Mouse (Mus musculus): ENCODE data around the gene Schip1. TPM values are rescaled to one million over a fixed set of nuclear protein-coding genes. Genes with fewer than 3 reads are reported as not detected.
A peak's percentile ranks its signal among the peaks of the same experiment; 100 is the strongest.

Schip1 gene
- polyA plus RNA-seq, 1 experiment from 2014 or later = 68.8 TPM

- 15% methylated on average over 14 of the region's 14 CpGs for WGBS (ENCODE audit: insufficient replicate concordance)
- Histone ChIP-seq H3K27ac (ENCODE audit: low read depth, low read length) (peak overlapping the region; percentile 96), H3K9ac (ENCODE audit: low read depth, low read length) (peak overlapping the region; percentile 72), H3K4me3 (ENCODE audit: low read depth, low read length) (peak overlapping the region; percentile 23), H3K4me1 (ENCODE audit: control insufficient read depth, insufficient read depth, low read length) (peaks cover 59% of the 10 kb centered on the region), H3K36me3 (ENCODE audit: control insufficient read depth, insufficient read depth, low read length) (no peaks in the 10 kb centered on the region), H3K27me3 (ENCODE audit: control insufficient read depth, insufficient read depth, low read length) (no peaks in the 10 kb centered on the region), H3K9me3 (replicated peaks; ENCODE audit: control insufficient read depth, low read length) (no peaks in the 10 kb centered on the region), H3K4me2 (peak overlapping the region; percentile 63)
- ATAC-seq (replicated peaks; ENCODE audit: insufficient number of reproducible peaks, low FRiP score, low TSS enrichment) = no peak
These were observed 518.6 kb downstream of the Schip1 start for GRCm38 (mm10) chr3:68583031-68583693.

GRCm38 (mm10) chr3:68583771-68584511, 519.3 kb downstream of the Schip1 start:
- 35% methylated on average over 13 of the region's 14 CpGs for WGBS (ENCODE audit: insufficient replicate concordance)
- Histone ChIP-seq H3K4me1 (ENCODE audit: control insufficient read depth, insufficient read depth, low read length) (peaks cover 55% of the 10 kb centered on the region), H3K27me3 (ENCODE audit: control insufficient read depth, insufficient read depth, low read length) (no peaks in the 10 kb centered on the region), H3K27ac (ENCODE audit: low read depth, low read length) (peak overlapping the region; percentile 96), H3K4me2 (peak overlapping the region; percentile 63), H3K9me3 (replicated peaks; ENCODE audit: control insufficient read depth, low read length) (no peaks in the 10 kb centered on the region), H3K36me3 (ENCODE audit: control insufficient read depth, insufficient read depth, low read length) (no peaks in the 10 kb centered on the region), H3K9ac (ENCODE audit: low read depth, low read length) (peak overlapping the region; percentile 72; the same call in 1 of the 2 replicates), H3K4me3 (ENCODE audit: low read depth, low read length) (peak overlapping the region; percentile 23)
- peak; percentile 44; the same call in 1 of the 2 replicates for ATAC-seq (replicated peaks; ENCODE audit: insufficient number of reproducible peaks, low FRiP score, low TSS enrichment)

GRCm38 (mm10) chr3:68585213-68585612, 520.6 kb downstream of the Schip1 start:
- no peaks in the 10 kb centered on the region for H3K9me3 ChIP-seq (replicated peaks; ENCODE audit: control insufficient read depth, low read length)
- no peak overlapping the region for H3K4me3 ChIP-seq (ENCODE audit: low read depth, low read length)
- WGBS (ENCODE audit: insufficient replicate concordance) = 62% methylated on average over 4 of the region's 4 CpGs
- H3K9ac ChIP-seq (ENCODE audit: low read depth, low read length) = no peak overlapping the region
- no peak overlapping the region for H3K27ac ChIP-seq (ENCODE audit: low read depth, low read length)
- no peaks in the 10 kb centered on the region for H3K27me3 ChIP-seq (ENCODE audit: control insufficient read depth, insufficient read depth, low read length)
- no peak for ATAC-seq (replicated peaks; ENCODE audit: insufficient number of reproducible peaks, low FRiP score, low TSS enrichment)
- H3K4me1 ChIP-seq (ENCODE audit: control insufficient read depth, insufficient read depth, low read length) = peaks cover 58% of the 10 kb centered on the region
- H3K4me2 ChIP-seq = peak overlapping the region; percentile 27
- H3K36me3 ChIP-seq (ENCODE audit: control insufficient read depth, insufficient read depth, low read length) = no peaks in the 10 kb centered on the region

GRCm38 (mm10) chr3:68586646-68587064, 522.1 kb downstream of the Schip1 start:
- no peaks in the 10 kb centered on the region for H3K27me3 ChIP-seq (ENCODE audit: control insufficient read depth, insufficient read depth, low read length)
- peak overlapping the region; percentile 27 for H3K4me2 ChIP-seq
- no peaks in the 10 kb centered on the region for H3K9me3 ChIP-seq (replicated peaks; ENCODE audit: control insufficient read depth, low read length)
- H3K4me3 ChIP-seq (ENCODE audit: low read depth, low read length) = no peak overlapping the region
- ATAC-seq (replicated peaks; ENCODE audit: insufficient number of reproducible peaks, low FRiP score, low TSS enrichment) = no peak
- H3K9ac ChIP-seq (ENCODE audit: low read depth, low read length) = peak overlapping the region; percentile 17; the same call in 1 of the 2 replicates
- H3K36me3 ChIP-seq (ENCODE audit: control insufficient read depth, insufficient read depth, low read length) = no peaks in the 10 kb centered on the region
- WGBS (ENCODE audit: insufficient replicate concordance) = 25% methylated on average over 9 of the region's 9 CpGs
- H3K27ac ChIP-seq (ENCODE audit: low read depth, low read length) = peak overlapping the region; percentile 70
- H3K4me1 ChIP-seq (ENCODE audit: control insufficient read depth, insufficient read depth, low read length) = peaks cover 54% of the 10 kb centered on the region

GRCm38 (mm10) chr3:68587567-68588245, 523.1 kb downstream of the Schip1 start:
- H3K9ac ChIP-seq (ENCODE audit: low read depth, low read length) = no peak overlapping the region
- H3K4me1 ChIP-seq (ENCODE audit: control insufficient read depth, insufficient read depth, low read length) = peaks cover 46% of the 10 kb centered on the region
- no peaks in the 10 kb centered on the region for H3K9me3 ChIP-seq (replicated peaks; ENCODE audit: control insufficient read depth, low read length)
- H3K27me3 ChIP-seq (ENCODE audit: control insufficient read depth, insufficient read depth, low read length) = no peaks in the 10 kb centered on the region
- H3K4me2 ChIP-seq = no peak overlapping the region
- H3K36me3 ChIP-seq (ENCODE audit: control insufficient read depth, insufficient read depth, low read length) = no peaks in the 10 kb centered on the region
- H3K4me3 ChIP-seq (ENCODE audit: low read depth, low read length) = no peak overlapping the region
- 55% methylated on average over 10 of the region's 10 CpGs for WGBS (ENCODE audit: insufficient replicate concordance)
- 0 out of 2 replicates have a peak overlapping the region, but pooled peaks have one; percentile 51 for H3K27ac ChIP-seq (ENCODE audit: low read depth, low read length)
- ATAC-seq (replicated peaks; ENCODE audit: insufficient number of reproducible peaks, low FRiP score, low TSS enrichment) = no peak

GRCm38 (mm10) chr3:68589220-68589840, 524.7 kb downstream of the Schip1 start:
- Histone ChIP-seq H3K36me3 (ENCODE audit: control insufficient read depth, insufficient read depth, low read length) (no peaks in the 10 kb centered on the region), H3K4me2 (peak overlapping the region; percentile 19; the same call in 1 of the 2 replicates), H3K4me1 (ENCODE audit: control insufficient read depth, insufficient read depth, low read length) (peaks cover 32% of the 10 kb centered on the region), H3K9me3 (replicated peaks; ENCODE audit: control insufficient read depth, low read length) (no peaks in the 10 kb centered on the region), H3K4me3 (ENCODE audit: low read depth, low read length) (no peak overlapping the region), H3K27ac (ENCODE audit: low read depth, low read length) (peak overlapping the region; percentile 36), H3K27me3 (ENCODE audit: control insufficient read depth, insufficient read depth, low read length) (no peaks in the 10 kb centered on the region), H3K9ac (ENCODE audit: low read depth, low read length) (no peak overlapping the region)
- ATAC-seq (replicated peaks; ENCODE audit: insufficient number of reproducible peaks, low FRiP score, low TSS enrichment) = 0 out of 2 replicates have a peak, but pooled peaks have one; percentile 42
- 43% methylated on average over 9 of the region's 9 CpGs for WGBS (ENCODE audit: insufficient replicate concordance)

- no peaks in the 10 kb centered on the region for H3K9me3 ChIP-seq (replicated peaks; ENCODE audit: control insufficient read depth, low read length)
- H3K4me2 ChIP-seq = no peak overlapping the region
- H3K4me1 ChIP-seq (ENCODE audit: control insufficient read depth, insufficient read depth, low read length) = peaks cover 28% of the 10 kb centered on the region
- H3K27ac ChIP-seq (ENCODE audit: low read depth, low read length) = no peak overlapping the region
- no peaks in the 10 kb centered on the region for H3K36me3 ChIP-seq (ENCODE audit: control insufficient read depth, insufficient read depth, low read length)
- WGBS (ENCODE audit: insufficient replicate concordance) = 60% methylated on average over 8 of the region's 8 CpGs
- no peaks in the 10 kb centered on the region for H3K27me3 ChIP-seq (ENCODE audit: control insufficient read depth, insufficient read depth, low read length)
- H3K9ac ChIP-seq (ENCODE audit: low read depth, low read length) = no peak overlapping the region
- ATAC-seq (replicated peaks; ENCODE audit: insufficient number of reproducible peaks, low FRiP score, low TSS enrichment) = no peak
- H3K4me3 ChIP-seq (ENCODE audit: low read depth, low read length) = no peak overlapping the region
These were observed 525.8 kb downstream of the Schip1 start for GRCm38 (mm10) chr3:68590436-68590835.

- H3K9me3 ChIP-seq (replicated peaks; ENCODE audit: control insufficient read depth, low read length) = no peaks in the 10 kb centered on the region
- no peaks in the 10 kb centered on the region for H3K27me3 ChIP-seq (ENCODE audit: control insufficient read depth, insufficient read depth, low read length)
- H3K4me3 ChIP-seq (ENCODE audit: low read depth, low read length) = no peak overlapping the region
- H3K4me2 ChIP-seq = no peak overlapping the region
- H3K9ac ChIP-seq (ENCODE audit: low read depth, low read length) = no peak overlapping the region
- H3K36me3 ChIP-seq (ENCODE audit: control insufficient read depth, insufficient read depth, low read length) = no peaks in the 10 kb centered on the region
- ATAC-seq (replicated peaks; ENCODE audit: insufficient number of reproducible peaks, low FRiP score, low TSS enrichment) = no peak
- peaks cover 14% of the 10 kb centered on the region for H3K4me1 ChIP-seq (ENCODE audit: control insufficient read depth, insufficient read depth, low read length)
- 79% methylated on average over 10 of the region's 10 CpGs for WGBS (ENCODE audit: insufficient replicate concordance)
- H3K27ac ChIP-seq (ENCODE audit: low read depth, low read length) = no peak overlapping the region
These were observed 528.0 kb downstream of the Schip1 start for GRCm38 (mm10) chr3:68592575-68592974.
